Mouse (Mus musculus): ENCODE data around the gene Rpl27.

GRCm38 (mm10) chr11:101448899-101449298 is 6.8 kb downstream of the Rpl27 start:
- TF ChIP-seq CTCF (IDR thresholded peaks at IDR 0.05; ENCODE audit: extremely low read depth, insufficient read length, insufficient replicate concordance, low read depth, low read length) (no peak), POLR2A (IDR thresholded peaks at IDR 0.05; ENCODE audit: low read depth, low read length) (no peak)
